26 mouse cellular contexts compared by ENCODE assay signal in the genomic region with DNA sequence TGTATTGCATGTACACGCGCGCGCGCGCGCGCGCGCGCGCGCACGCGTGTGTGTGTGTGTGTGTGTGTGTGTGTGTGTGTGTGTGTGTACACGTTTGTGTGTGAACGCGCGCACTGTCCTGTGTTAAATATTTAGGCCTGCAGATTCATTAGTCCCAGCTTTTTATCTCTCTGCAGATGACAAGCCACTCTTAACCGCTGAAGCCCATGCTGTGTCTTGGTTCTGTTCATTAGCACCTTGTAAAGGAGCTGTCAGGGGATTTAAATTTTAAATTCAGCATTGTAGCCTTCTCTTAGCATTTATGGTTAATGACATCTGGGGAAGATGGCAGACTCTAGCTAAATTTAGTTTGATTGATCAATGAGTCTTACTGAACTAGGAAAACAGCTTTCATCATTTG.
DNase-seq lines count a peak whose midpoint lies in the region; ATAC-seq and TF ChIP-seq lines count a peak whose summit lies in the region.
"Had no signal": no experiment of that assay in that cellular context is flagged by ENCODE, and none has a peak within 500 bp of the region (broad histone marks: within the 10 kb centered on the region; RNA-seq: fewer than 3 reads in every experiment).

No protein-coding gene starts in this region.

- no peak overlapping the region for H3K4me2 ChIP-seq in forebrain, embryonic 14.5 days (ENCODE audit: low read length)
- H3K4me2 ChIP-seq in midbrain, embryonic 11.5 days: no peak overlapping the region
- H3K4me2 ChIP-seq in midbrain, postnatal 0 days (ENCODE audit: low read depth, low read length, poor library complexity, severe bottlenecking): no peak overlapping the region
- H3K4me2 ChIP-seq: embryonic facial prominence, embryonic 13.5 days; embryonic facial prominence, embryonic 15.5 days; forebrain, embryonic 12.5 days had no signal

- no peaks in the 10 kb centered on the region for H3K36me3 ChIP-seq in forebrain, embryonic 14.5 days (ENCODE audit: control insufficient read depth, insufficient read depth, low read length)
- no peaks in the 10 kb centered on the region for H3K36me3 ChIP-seq in forebrain, embryonic 10.5 days (replicated peaks)
- H3K36me3 ChIP-seq in midbrain, embryonic 11.5 days (ENCODE audit: control insufficient read depth, insufficient read depth, low read length): no peaks in the 10 kb centered on the region
- H3K36me3 ChIP-seq in midbrain, postnatal 0 days (ENCODE audit: insufficient read depth, low read length): no peaks in the 10 kb centered on the region
- H3K36me3 ChIP-seq: embryonic facial prominence, embryonic 13.5 days; embryonic facial prominence, embryonic 15.5 days; forebrain, embryonic 12.5 days; G1E had no signal

- no peak for TF ChIP-seq CTCF in midbrain, postnatal 0 days (IDR thresholded peaks at IDR 0.05)

- no peak overlapping the region for H3K9ac ChIP-seq in forebrain, embryonic 14.5 days (ENCODE audit: low read length)
- no peak overlapping the region for H3K9ac ChIP-seq in midbrain, embryonic 11.5 days (ENCODE audit: low read length)
- H3K9ac ChIP-seq in midbrain, postnatal 0 days (replicated peaks; ENCODE audit: low read length, poor library complexity, severe bottlenecking): no peak overlapping the region
- H3K9ac ChIP-seq: embryonic facial prominence, embryonic 13.5 days; embryonic facial prominence, embryonic 15.5 days; forebrain, embryonic 12.5 days; forebrain, postnatal 0 days had no signal

- no peaks in the 10 kb centered on the region for H3K4me1 ChIP-seq in forebrain, embryonic 14.5 days (ENCODE audit: control insufficient read depth, insufficient read depth, low read length)
- peaks cover 4% of the 10 kb centered on the region; the same call in 1 of the 2 replicates for H3K4me1 ChIP-seq in forebrain, embryonic 10.5 days
- H3K4me1 ChIP-seq in midbrain, embryonic 11.5 days (ENCODE audit: control insufficient read depth, insufficient read depth, low read length): no peaks in the 10 kb centered on the region
- H3K4me1 ChIP-seq in midbrain, postnatal 0 days (ENCODE audit: insufficient read depth, low read length): no peaks in the 10 kb centered on the region
- H3K4me1 ChIP-seq: embryonic facial prominence, embryonic 13.5 days; embryonic facial prominence, embryonic 15.5 days had no signal

- no peaks in the 10 kb centered on the region for H3K27me3 ChIP-seq in forebrain, embryonic 14.5 days (replicated peaks; ENCODE audit: control insufficient read depth, insufficient read depth, low read length)
- no peaks in the 10 kb centered on the region for H3K27me3 ChIP-seq in forebrain, embryonic 10.5 days (ENCODE audit: poor library complexity, severe bottlenecking)
- H3K27me3 ChIP-seq in midbrain, embryonic 11.5 days (ENCODE audit: control insufficient read depth, insufficient read depth, low read length): no peaks in the 10 kb centered on the region
- H3K27me3 ChIP-seq in midbrain, postnatal 0 days (ENCODE audit: insufficient read depth, low read length): no peaks in the 10 kb centered on the region
- H3K27me3 ChIP-seq: CH12.LX; embryonic facial prominence, embryonic 13.5 days; embryonic facial prominence, embryonic 15.5 days; forebrain, embryonic 12.5 days; Patski had no signal

- WGBS in forebrain, embryonic 14.5 days: 90% methylated on average over 20 of the region's 20 CpGs
- WGBS in forebrain, embryonic 10.5 days: 95% methylated on average over 20 of the region's 20 CpGs
- 97% methylated on average over 20 of the region's 20 CpGs for WGBS in midbrain, embryonic 11.5 days
- WGBS in midbrain, postnatal 0 days: 84% methylated on average over 20 of the region's 20 CpGs

- ATAC-seq in forebrain, embryonic 14.5 days: peak; percentile 60; the same call in 1 of the 2 replicates
- no peak for ATAC-seq in midbrain, embryonic 11.5 days (ENCODE audit: low FRiP score)
- ATAC-seq in midbrain, postnatal 0 days (ENCODE audit: low FRiP score): no peak
- ATAC-seq: activated CD4-positive, CD25-positive, alpha-beta regulatory T cell, adult 4 months; CD4-positive, CD25-positive, alpha-beta regulatory T cell, adult 4 months; forebrain, postnatal 0 days; Patski had no signal

- H3K9me3 ChIP-seq in forebrain, embryonic 14.5 days (replicated peaks; ENCODE audit: control insufficient read depth, low read length): no peaks in the 10 kb centered on the region
- no peaks in the 10 kb centered on the region for H3K9me3 ChIP-seq in forebrain, embryonic 10.5 days
- H3K9me3 ChIP-seq in midbrain, embryonic 11.5 days (ENCODE audit: control insufficient read depth, low read length): no peaks in the 10 kb centered on the region
- H3K9me3 ChIP-seq in midbrain, postnatal 0 days (ENCODE audit: low read length): no peaks in the 10 kb centered on the region
- H3K9me3 ChIP-seq: embryonic facial prominence, embryonic 13.5 days; embryonic facial prominence, embryonic 15.5 days; forebrain, embryonic 12.5 days had no signal

- H3K4me3 ChIP-seq in forebrain, embryonic 14.5 days (ENCODE audit: low read depth, low read length): no peak overlapping the region
- H3K4me3 ChIP-seq in forebrain, embryonic 10.5 days: no peak overlapping the region
- H3K4me3 ChIP-seq in midbrain, embryonic 11.5 days (ENCODE audit: low read depth, low read length): no peak overlapping the region
- H3K4me3 ChIP-seq in midbrain, postnatal 0 days (ENCODE audit: low read depth, low read length): no peak overlapping the region
- H3K4me3 ChIP-seq: embryonic facial prominence, embryonic 13.5 days; embryonic facial prominence, embryonic 15.5 days; forebrain, embryonic 12.5 days had no signal

- no peak overlapping the region for H3K27ac ChIP-seq in forebrain, embryonic 14.5 days (ENCODE audit: low read depth, low read length)
- no peak overlapping the region for H3K27ac ChIP-seq in forebrain, embryonic 10.5 days
- H3K27ac ChIP-seq in midbrain, embryonic 11.5 days (ENCODE audit: low read depth, low read length): no peak overlapping the region
- no peak overlapping the region for H3K27ac ChIP-seq in midbrain, postnatal 0 days (ENCODE audit: low read depth, low read length)
- H3K27ac ChIP-seq: embryonic facial prominence, embryonic 13.5 days; embryonic facial prominence, embryonic 15.5 days; forebrain, embryonic 12.5 days had no signal

- peak; percentile 50 for DNase-seq in forebrain, embryonic 14.5 days (ENCODE audit: low spot score)
- no peak for DNase-seq in forebrain, embryonic 10.5 days (ENCODE audit: extremely low spot score, low spot score)
- peak; percentile 69 for DNase-seq in midbrain, embryonic 11.5 days (ENCODE audit: low spot score, missing footprints)
- DNase-seq in midbrain, postnatal 0 days (ENCODE audit: low spot score): no peak
- DNase-seq in forelimb bud, embryonic 11.5 days (ENCODE audit: low read depth, low spot score): peak; percentile 27
- DNase-seq in neural tube, embryonic 10.5 days (ENCODE audit: extremely low spot score, low spot score): no peak
- DNase-seq: adrenal gland, adult 8-10 months; adrenal gland, postnatal 14 days; adrenal gland, postnatal 36 days; B cell, adult 2 months; cerebellum, adult 11 months; cerebellum, adult 18-20 months; cerebellum, adult 8-10 months; cerebellum, adult 9-11 months; cerebellum, postnatal 14 days; cerebellum, postnatal 36 days; embryo, embryonic 11 days; forebrain, postnatal 0 days had no signal

Comparison
In these comparisons a context has a peak if more than half of its experiments do, and no peak if none do; other contexts are left out.
1. DNase-seq: peak in forebrain, embryonic 14.5 days (single experiment), midbrain, embryonic 11.5 days (single experiment) and forelimb bud, embryonic 11.5 days (single experiment); none in forebrain, embryonic 10.5 days (single experiment), midbrain, postnatal 0 days (single experiment) and neural tube, embryonic 10.5 days (single experiment).